Mouse (Mus musculus): ENCODE data around the gene Higd1b.

Gene Higd1b

GRCm38 (mm10) chr11:102835549-102835948, at the start of gene Higd1b:
Gene Higd1b (plus strand): TSS chr11:102835849.
- DNase-seq (ENCODE audit: low spot score): no peak

- DNase-seq (ENCODE audit: low spot score): no peak
Observed at GRCm38 (mm10) chr11:102787688-102788177, 47.9 kb upstream of the Higd1b start.

GRCm38 (mm10) chr11:102791682-102792445, 43.8 kb upstream of the Higd1b start:
- DNase-seq (ENCODE audit: low spot score): no peak

GRCm38 (mm10) chr11:102794157-102794556, 41.5 kb upstream of the Higd1b start:
- no peak for DNase-seq (ENCODE audit: low spot score)

GRCm38 (mm10) chr11:102803453-102803852, 32.2 kb upstream of the Higd1b start:
- DNase-seq (ENCODE audit: low spot score): no peak

GRCm38 (mm10) chr11:102808246-102808645, 27.4 kb upstream of the Higd1b start:
- no peak for DNase-seq (ENCODE audit: low spot score)

- DNase-seq (ENCODE audit: low spot score): no peak
Observed at GRCm38 (mm10) chr11:102810721-102811485, 24.7 kb upstream of the Higd1b start.

GRCm38 (mm10) chr11:102814881-102815280, 20.8 kb upstream of the Higd1b start:
- no peak for DNase-seq (ENCODE audit: low spot score)

- peak; percentile 18 for DNase-seq (ENCODE audit: low spot score)
Observed at GRCm38 (mm10) chr11:102818121-102819020, 17.3 kb upstream of the Higd1b start.

- peak; percentile 65 for DNase-seq (ENCODE audit: low spot score)
Observed at GRCm38 (mm10) chr11:102819021-102819782, 16.4 kb upstream of the Higd1b start, which contains the start of gene Gjc1. Gene Gjc1 (minus strand): TSS chr11:102819700.

- DNase-seq (ENCODE audit: low spot score): no peak
Observed at GRCm38 (mm10) chr11:102819783-102820385, 15.8 kb upstream of the Higd1b start.

GRCm38 (mm10) chr11:102820432-102820831, 15.2 kb upstream of the Higd1b start:
- DNase-seq (ENCODE audit: low spot score): no peak

- DNase-seq (ENCODE audit: low spot score): no peak
Observed at GRCm38 (mm10) chr11:102821231-102821630, 14.4 kb upstream of the Higd1b start.

GRCm38 (mm10) chr11:102826476-102826875, 9.2 kb upstream of the Higd1b start:
- no peak for DNase-seq (ENCODE audit: low spot score)

- DNase-seq (ENCODE audit: low spot score): no peak
Observed at GRCm38 (mm10) chr11:102827097-102827496, 8.6 kb upstream of the Higd1b start.

GRCm38 (mm10) chr11:102830276-102830675, 5.4 kb upstream of the Higd1b start:
- DNase-seq (ENCODE audit: low spot score): no peak

GRCm38 (mm10) chr11:102832700-102833297, 2.9 kb upstream of the Higd1b start:
- no peak for DNase-seq (ENCODE audit: low spot score)

- DNase-seq (ENCODE audit: low spot score): no peak
Observed at GRCm38 (mm10) chr11:102834219-102834618, 1.4 kb upstream of the Higd1b start.

GRCm38 (mm10) chr11:102836146-102836545, 497 bp downstream of the Higd1b start:
- no peak for DNase-seq (ENCODE audit: low spot score)

GRCm38 (mm10) chr11:102837385-102837784, 1.7 kb downstream of the Higd1b start:
- DNase-seq (ENCODE audit: low spot score): no peak
